Mouse (Mus musculus) layer of hippocampus, postnatal 10 days (tissue): ENCODE results near the gene Grik3. TPM values are rescaled to one million over a fixed set of nuclear protein-coding genes. Genes with fewer than 3 reads are reported as not detected.

Source experiments
- DNase-seq, 2 experiments: peaks; one replicate each; pipeline ENCODE4 v3.0.0; 2021; ENCODE audit warnings: low spot score in 2 of 2
- long read RNA-seq: library from polyadenylated mRNA; stranded (forward); transcript quantifications from one replicate; pipeline ENCODE4 v2.0.0, GENCODE M21; 2023
- total RNA-seq, 2 experiments: library from RNA; stranded (reverse); gene quantifications; 2 replicates each; pipeline ENCODE4 v1.2.3; 2021

Grik3 gene
- 10 to 100 TPM; 32.8 to 34.5 TPM for total RNA-seq
- long read RNA-seq, partial matches to known transcripts, result 0 of 13 reads
- long read RNA-seq, other reads (novel, unspliced or antisense), result 13 of 13 reads

GRCm38 (mm10) chr4:125490661-125491504 lies at the start of gene Grik3:
Gene Grik3, plus strand, starts transcription at chr4:125490700.
- peak in 1 of 2 experiments; percentile 42 for DNase-seq

GRCm38 (mm10) chr4:125441821-125442220 lies 48.7 kb upstream of the Grik3 start:
- no peak for DNase-seq

GRCm38 (mm10) chr4:125444366-125444765 lies 46.1 kb upstream of the Grik3 start:
- no peak for DNase-seq

GRCm38 (mm10) chr4:125450602-125451321 lies 39.7 kb upstream of the Grik3 start:
- no peak for DNase-seq

GRCm38 (mm10) chr4:125451821-125452220 lies 38.7 kb upstream of the Grik3 start:
- DNase-seq, result no peak

- DNase-seq, result no peak
Measured at GRCm38 (mm10) chr4:125456506-125456905, 34.0 kb upstream of the Grik3 start.

- no peak for DNase-seq
Measured at GRCm38 (mm10) chr4:125457152-125458093, 33.1 kb upstream of the Grik3 start.

GRCm38 (mm10) chr4:125459791-125460190 lies 30.7 kb upstream of the Grik3 start:
- DNase-seq, result no peak

GRCm38 (mm10) chr4:125469711-125470372 lies 20.7 kb upstream of the Grik3 start:
- no peak for DNase-seq

GRCm38 (mm10) chr4:125474903-125475302 lies 15.6 kb upstream of the Grik3 start:
- no peak for DNase-seq

- DNase-seq, result peak; percentile 51 to 56
Measured at GRCm38 (mm10) chr4:125478071-125478470, 12.4 kb upstream of the Grik3 start.

GRCm38 (mm10) chr4:125481256-125481655 lies 9.2 kb upstream of the Grik3 start:
- DNase-seq, result no peak

GRCm38 (mm10) chr4:125484131-125484530 lies 6.4 kb upstream of the Grik3 start:
- no peak for DNase-seq

- DNase-seq, result no peak
Measured at GRCm38 (mm10) chr4:125485416-125486239, 4.9 kb upstream of the Grik3 start.

- peak in 1 of 2 experiments; percentile 52 for DNase-seq
Measured at GRCm38 (mm10) chr4:125486616-125487015, 3.9 kb upstream of the Grik3 start.

GRCm38 (mm10) chr4:125487031-125487430 lies 3.5 kb upstream of the Grik3 start:
- peak in 1 of 2 experiments; percentile 33 for DNase-seq

- no peak for DNase-seq
Measured at GRCm38 (mm10) chr4:125488796-125489637, 1.5 kb upstream of the Grik3 start.

- DNase-seq, result peak; percentile 48 to 70
Measured at GRCm38 (mm10) chr4:125489901-125490590, 454 bp upstream of the Grik3 start.
